Mouse (Mus musculus) T-helper 1 cell (primary cell): ENCODE results near the gene Golga5.

ENCODE experiments used
- in situ Hi-C: fragments of 300-600 bp; cut with MboI, MseI; formaldehyde crosslinking; loops from one replicate; pipeline ENCODE4 v1.15.1; 2025; ENCODE audit warnings: high pct_unique_total_duplicates

Gene Golga5

GRCm38 (mm10) chr12:102468894-102469764, at the start of gene Golga5:
Gene Golga5, plus strand, starts transcription at chr12:102469135.
- in situ Hi-C loops: loop anchor here (5.0 kb wide), 1 partner anchor 82 kb away; no protein-coding TSS in a partner anchor

DNA sequence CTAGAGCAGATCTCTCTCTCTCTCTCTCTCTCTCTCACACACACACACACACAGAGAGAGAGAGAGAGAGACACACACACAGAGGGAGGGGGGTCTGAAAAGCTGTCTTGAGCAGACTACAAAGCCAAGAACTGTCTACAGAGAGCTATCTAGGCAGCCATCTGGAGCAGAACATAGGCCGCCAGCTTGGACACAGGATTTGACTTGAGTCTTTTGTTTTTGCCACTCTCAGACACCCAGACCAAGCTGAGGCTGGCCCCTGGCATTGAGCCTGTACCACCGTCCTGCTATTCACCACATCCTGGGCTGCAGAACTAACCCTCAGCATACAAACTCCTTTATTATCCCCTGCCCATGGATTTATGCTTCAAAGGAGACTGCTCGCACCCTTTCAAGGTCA, 49.4 kb upstream of the Golga5 start:
- in situ Hi-C loops: no loop called here

DNA sequence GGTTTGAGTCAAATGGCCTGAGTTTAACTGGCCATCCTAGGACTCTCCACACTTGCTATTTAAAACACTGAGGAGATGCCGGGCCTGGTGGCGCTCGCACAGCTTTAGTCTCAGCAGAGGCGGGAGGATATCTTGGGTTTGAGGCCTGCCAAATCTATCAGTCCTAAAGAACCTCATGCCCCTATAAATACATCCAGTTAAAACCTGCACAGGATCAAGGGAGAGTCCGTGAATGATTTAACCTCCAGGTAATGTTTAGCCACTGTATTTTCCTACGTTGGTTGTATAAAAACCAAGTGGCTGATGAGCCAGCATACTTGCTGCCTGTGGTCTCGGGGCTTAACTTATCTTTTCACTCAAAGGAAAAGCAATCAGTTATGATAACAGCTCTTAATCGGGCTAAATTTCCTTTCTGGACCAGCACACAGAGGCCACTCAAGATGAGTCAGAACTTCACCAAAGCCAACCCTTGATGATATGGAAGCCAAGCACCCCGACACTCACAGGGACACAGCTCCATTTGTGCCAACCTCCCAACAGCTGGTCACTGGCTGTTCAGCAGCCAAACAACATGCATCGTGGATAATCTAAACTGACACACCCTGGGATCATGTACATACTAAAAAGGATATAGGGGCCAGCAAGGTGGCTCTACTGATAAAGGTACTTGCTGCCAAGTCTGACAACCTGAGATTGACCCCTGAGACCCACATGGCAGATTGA, 48.6 kb upstream of the Golga5 start:
- in situ Hi-C loops: no loop called here

DNA sequence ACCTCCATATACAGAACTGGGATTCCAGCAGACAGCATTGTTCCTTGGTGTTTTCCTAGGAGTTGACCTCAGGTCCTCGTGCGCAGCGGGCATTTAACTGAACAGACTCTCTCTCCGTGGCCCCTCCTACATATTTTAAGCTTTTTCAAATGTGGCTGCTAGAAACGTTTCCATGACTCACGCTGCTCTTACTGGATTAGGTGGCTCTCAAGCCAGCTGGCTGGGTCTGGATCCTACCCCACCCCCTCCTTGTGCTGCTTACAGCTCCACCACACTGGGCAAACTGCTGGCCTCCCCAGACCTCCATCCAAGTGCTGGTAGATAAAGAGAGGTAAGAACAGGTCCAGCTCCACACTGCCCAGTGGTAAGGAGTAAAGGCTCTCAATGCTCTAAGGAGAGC, 46.9 kb upstream of the Golga5 start:
- in situ Hi-C loops: no loop called here

DNA sequence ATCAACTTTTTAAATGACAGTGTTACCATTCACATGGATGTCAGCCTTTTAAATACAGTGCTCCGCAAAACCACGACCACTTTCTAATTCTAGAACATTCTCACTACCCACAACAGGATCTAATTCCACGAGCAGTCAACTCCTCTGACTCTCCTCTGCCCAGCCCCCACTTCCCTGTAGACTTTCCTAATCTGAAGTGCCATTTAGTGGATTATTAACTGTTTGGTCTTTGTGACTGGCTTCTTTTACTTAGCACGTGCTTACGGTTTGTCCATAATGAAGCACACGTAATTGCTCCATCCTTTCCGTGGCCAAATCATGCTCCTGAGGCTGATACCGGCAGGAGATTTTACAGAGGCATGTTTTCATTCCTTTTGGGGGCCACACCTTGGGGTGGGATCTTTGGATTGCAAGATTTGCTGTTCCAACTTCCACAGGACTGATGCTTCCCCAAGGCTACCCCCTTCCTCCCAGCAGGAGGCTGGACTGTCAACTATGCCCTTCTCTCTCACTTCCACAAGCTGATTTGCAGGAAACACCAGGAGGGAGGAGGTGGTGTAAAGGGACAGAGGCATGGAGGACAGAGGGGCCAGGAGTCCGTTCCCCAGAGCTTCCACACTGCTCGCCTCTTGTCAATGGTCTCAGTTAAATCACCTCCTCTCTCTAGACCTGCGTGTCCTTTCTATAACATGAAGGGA, 46.2 kb upstream of the Golga5 start:
- in situ Hi-C loops: no loop called here

DNA sequence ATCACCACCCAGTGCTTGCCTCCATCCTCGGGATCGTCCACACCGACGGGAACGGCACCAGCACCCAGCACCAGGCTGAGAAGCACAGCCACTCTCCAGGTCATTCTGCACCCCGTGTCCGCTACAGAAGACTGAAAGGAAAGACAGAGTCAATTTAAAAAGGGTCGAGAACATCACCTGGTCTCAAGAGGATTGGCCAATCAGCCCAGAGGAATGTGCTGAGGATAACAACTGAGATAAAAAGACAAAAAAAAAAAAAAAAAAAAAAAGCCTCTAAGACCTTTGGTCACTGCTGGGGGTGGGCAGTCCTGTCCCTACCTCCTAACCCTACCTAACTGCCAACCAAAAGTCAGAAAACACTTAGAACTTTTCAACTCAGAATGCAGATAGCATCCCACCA, 45.3 kb upstream of the Golga5 start:
- in situ Hi-C loops: no loop called here

- in situ Hi-C loops: no loop called here
Measured at GRCm38 (mm10) chr12:102424456-102424855, 44.5 kb upstream of the Golga5 start.

DNA sequence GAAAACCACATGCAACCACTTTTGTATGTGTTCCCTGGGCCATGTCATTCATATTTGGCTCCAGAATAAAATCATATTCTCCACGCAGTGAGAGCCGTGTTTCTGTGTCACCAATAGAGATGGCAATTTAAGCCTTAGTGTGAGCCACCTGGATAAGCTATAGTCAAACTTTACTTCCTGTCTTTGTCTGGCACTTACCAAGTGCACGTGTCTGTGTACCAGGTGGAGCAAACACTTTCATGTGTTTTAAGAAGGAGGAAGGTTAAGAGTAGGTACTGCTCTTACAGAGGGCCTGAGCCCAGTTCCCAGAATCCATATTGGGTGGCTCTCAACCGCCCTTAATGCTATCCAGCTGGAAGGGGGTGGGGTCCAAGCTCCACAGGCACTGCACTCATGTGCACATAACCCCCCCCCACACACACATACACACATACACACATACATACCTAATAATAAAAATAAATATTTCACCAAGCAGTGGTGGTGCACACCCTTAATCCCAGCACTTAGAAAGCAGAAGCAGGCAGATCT, 43.8 kb upstream of the Golga5 start:
- in situ Hi-C loops: loop anchor here (25.0 kb wide), 1 partner anchor 1688 kb away; the partner anchor contains the start of gene Rps6ka5

GRCm38 (mm10) chr12:102426285-102426684, 42.6 kb upstream of the Golga5 start:
- in situ Hi-C loops: loop anchor here (25.0 kb wide), 1 partner anchor 1689 kb away; the partner anchor contains the start of gene Rps6ka5

DNA sequence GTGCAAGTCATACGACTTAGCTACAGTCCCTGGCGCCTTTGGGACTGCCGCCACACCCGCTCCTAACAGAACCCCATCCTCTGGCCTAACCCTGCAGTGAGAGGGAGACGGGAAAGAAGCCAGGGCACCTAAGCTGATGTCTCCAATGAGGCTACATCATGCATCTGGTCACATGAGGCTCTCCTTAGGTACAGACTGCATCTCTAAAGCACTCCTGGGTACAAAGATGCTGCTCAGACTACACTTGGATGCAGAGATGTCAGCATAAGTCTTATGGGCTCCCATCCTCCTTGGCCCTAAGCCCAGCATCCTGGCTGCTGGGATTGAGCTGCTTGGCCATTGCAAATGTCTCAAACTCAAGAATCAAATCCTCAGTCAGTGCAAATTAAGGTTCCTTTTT, 39.3 kb upstream of the Golga5 start:
- in situ Hi-C loops: loop anchor here (25.0 kb wide), 1 partner anchor 1692 kb away; the partner anchor contains the start of gene Rps6ka5

- in situ Hi-C loops: loop anchor here (25.0 kb wide), 1 partner anchor 1693 kb away; the partner anchor contains the start of gene Rps6ka5
Measured at GRCm38 (mm10) chr12:102430228-102430627, 38.7 kb upstream of the Golga5 start.

DNA sequence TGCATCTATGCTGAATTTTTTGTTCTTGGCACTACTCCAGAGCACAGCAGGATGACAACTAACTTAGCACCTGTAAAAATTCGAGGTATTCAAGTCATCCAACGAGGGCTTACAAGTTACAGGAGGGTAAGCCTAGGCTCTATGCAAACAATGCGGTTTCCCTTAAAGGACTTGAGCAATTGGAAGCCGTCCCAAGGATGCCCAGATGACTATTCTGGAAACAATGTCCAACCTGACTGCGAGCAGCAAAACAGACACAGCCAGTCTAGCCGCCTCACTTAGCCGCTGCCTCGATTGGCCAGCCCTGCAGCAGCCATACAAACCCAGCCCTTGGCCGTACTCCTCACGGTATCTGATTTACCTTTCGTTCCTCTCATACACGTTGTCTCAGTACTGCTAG, 36.7 kb upstream of the Golga5 start:
- in situ Hi-C loops: loop anchor here (25.0 kb wide), 1 partner anchor 1695 kb away; the partner anchor contains the start of gene Rps6ka5

GRCm38 (mm10) chr12:102434107-102434506, 34.8 kb upstream of the Golga5 start:
- in situ Hi-C loops: loop anchor here (25.0 kb wide), 1 partner anchor 1697 kb away; the partner anchor contains the start of gene Rps6ka5

GRCm38 (mm10) chr12:102436939-102437526, 31.9 kb upstream of the Golga5 start:
- in situ Hi-C loops: loop anchor here (25.0 kb wide), 1 partner anchor 1700 kb away; the partner anchor contains the start of gene Rps6ka5

DNA sequence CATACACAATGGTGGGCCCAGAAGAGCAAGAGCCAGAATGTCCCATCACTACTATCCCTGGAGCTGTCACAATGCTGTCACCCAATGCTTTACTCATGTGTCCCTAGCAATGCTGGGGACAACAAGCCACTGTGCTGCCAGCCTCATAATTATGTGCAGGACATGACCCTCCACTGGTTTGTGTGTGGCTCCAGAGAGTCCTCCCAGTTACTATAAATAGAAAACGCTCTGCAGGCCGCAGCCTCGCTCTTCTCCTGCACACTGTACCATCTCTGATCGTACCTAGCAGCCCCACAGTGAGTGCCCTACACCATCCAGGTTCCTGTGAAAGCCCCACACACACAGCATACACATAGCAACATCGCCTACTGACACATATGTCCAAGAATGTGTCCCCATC, 31.0 kb upstream of the Golga5 start:
- in situ Hi-C loops: loop anchor here (25.0 kb wide), 1 partner anchor 1701 kb away; the partner anchor contains the start of gene Rps6ka5

DNA sequence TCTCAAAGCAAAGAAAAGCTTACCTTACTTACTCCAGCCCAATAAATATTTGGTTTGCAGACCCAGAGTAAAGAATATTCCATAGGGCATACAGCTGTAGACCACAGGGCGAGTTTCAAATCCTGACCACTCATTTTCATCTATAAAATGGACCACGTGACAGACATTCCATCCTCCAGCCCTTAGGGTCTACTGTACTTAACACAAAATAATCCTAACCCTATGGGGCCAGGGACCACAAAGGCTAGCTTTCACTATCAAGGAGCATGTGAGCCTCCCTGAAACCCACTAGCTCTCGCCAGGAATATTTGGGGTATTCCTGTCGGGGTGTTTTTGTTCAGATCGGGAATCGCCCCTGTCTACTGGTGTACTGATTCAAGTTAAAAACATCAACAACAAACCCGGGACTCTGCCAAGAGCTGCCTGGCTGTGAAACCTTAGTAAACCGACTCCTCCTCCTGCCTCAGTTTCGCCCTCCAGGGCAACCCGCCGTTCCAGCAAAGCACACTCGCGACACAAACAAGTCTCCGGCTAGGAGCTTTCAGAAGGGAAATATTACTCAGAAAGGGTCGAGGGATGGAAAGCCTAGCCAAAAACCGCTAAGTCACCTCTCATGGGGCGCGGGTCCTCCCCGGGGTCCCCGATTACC, 29.8 kb upstream of the Golga5 start:
- in situ Hi-C loops: loop anchor here (25.0 kb wide), 1 partner anchor 1702 kb away; the partner anchor contains the start of gene Rps6ka5

GRCm38 (mm10) chr12:102439632-102440023, 29.3 kb upstream of the Golga5 start, which contains the start of gene Lgmn:
Gene Lgmn, minus strand, starts transcription at chr12:102439813.
- in situ Hi-C loops: loop anchor here (25.0 kb wide), 1 partner anchor 1702 kb away; the partner anchor contains the start of gene Rps6ka5

DNA sequence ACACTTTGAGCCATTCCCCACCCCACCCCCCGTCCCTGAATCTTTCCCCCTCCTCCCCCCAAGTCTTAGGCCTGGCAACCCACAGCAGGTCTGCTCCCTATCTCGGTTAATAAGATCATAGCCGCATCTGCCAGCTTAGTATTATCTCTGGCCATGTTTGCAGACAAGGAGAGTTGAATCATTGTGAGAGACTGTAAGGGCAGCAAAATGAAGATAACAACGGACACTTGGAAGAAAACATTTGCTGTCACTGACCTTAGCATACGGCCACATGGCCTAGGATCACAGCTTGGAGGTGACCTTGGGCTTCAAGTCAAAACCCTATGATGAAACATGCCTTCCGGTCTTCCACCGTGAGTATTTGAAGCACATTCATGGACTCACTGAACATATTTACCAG, 28.4 kb upstream of the Golga5 start:
- in situ Hi-C loops: loop anchor here (25.0 kb wide), 1 partner anchor 1703 kb away; the partner anchor contains the start of gene Rps6ka5

GRCm38 (mm10) chr12:102441141-102441540, 27.8 kb upstream of the Golga5 start:
- in situ Hi-C loops: loop anchor here (25.0 kb wide), 1 partner anchor 1704 kb away; the partner anchor contains the start of gene Rps6ka5

GRCm38 (mm10) chr12:102442639-102443038, 26.3 kb upstream of the Golga5 start:
- in situ Hi-C loops: loop anchor here (25.0 kb wide), 1 partner anchor 1705 kb away; the partner anchor contains the start of gene Rps6ka5
